Mouse (Mus musculus) heart, embryonic 13.5 days (tissue): Measurements from ENCODE around the gene Camkk1. TPM values are rescaled to one million over a fixed set of nuclear protein-coding genes. Genes with fewer than 3 reads are reported as not detected.

Source experiments
- ATAC-seq: fragments of 200-750 bp; cut with Nextera tagmentation; 2 replicates; pipeline ENCODE4 v1.8.0; 2017; ENCODE audit warnings: moderate TSS enrichment; ENCODE audit not compliant: insufficient number of reproducible peaks, low FRiP score, low TSS enrichment; ENCODE audit errors: extremely low read depth
- H3K27ac ChIP-seq: fragments of 300-500 bp; sonication (generic); replicated peaks from 2 replicates; pipeline ENCODE4 v1.5.1; 2015; ENCODE audit warnings: moderate library complexity, mild to moderate bottlenecking, inconsistent platforms
- H3K27me3 ChIP-seq: fragments of 300-500 bp; sonication (generic); replicated peaks from 2 replicates; pipeline ENCODE4 v1.6.1; 2015; ENCODE audit warnings: mild to moderate bottlenecking, inconsistent platforms
- H3K36me3 ChIP-seq: fragments of 300-500 bp; sonication (generic); 2 replicates; pipeline ENCODE4 v1.6.1; 2015; ENCODE audit warnings: mild to moderate bottlenecking, inconsistent platforms
- H3K4me1 ChIP-seq: fragments of 300-500 bp; sonication (generic); 2 replicates; pipeline ENCODE4 v1.6.1; 2015; ENCODE audit warnings: inconsistent platforms
- H3K4me2 ChIP-seq: fragments of 300-500 bp; sonication (generic); 2 replicates; pipeline ENCODE4 v1.6.1; 2015; ENCODE audit warnings: inconsistent platforms, mild to moderate bottlenecking, moderate library complexity
- H3K4me3 ChIP-seq: fragments of 300-500 bp; sonication (generic); 2 replicates; pipeline ENCODE4 v1.5.1; 2015; ENCODE audit warnings: moderate library complexity, mild to moderate bottlenecking, inconsistent platforms
- H3K9ac ChIP-seq: fragments of 300-500 bp; sonication (generic); 2 replicates; pipeline ENCODE4 v1.6.1; 2015; ENCODE audit warnings: inconsistent platforms, mild to moderate bottlenecking, moderate library complexity
- H3K9me3 ChIP-seq: fragments of 300-500 bp; sonication (generic); 2 replicates; pipeline ENCODE4 v1.6.1; 2016; ENCODE audit warnings: inconsistent platforms
- WGBS: fragments of 180-500 bp; shearing (Covaris S2); methylation state at CpG from one replicate; pipeline ENCODE4 v1.1.7; 2015; ENCODE audit warnings: mixed read lengths; 5-methylcytosine and 5-hydroxymethylcytosine counted together
- polyA plus RNA-seq: library from polyadenylated mRNA; unstranded; fragments of >200 nt; fragmentation: Nextera tagmentation; extraction: Ambion mirVana; gene quantifications from 2 replicates; pipeline ENCODE4 v1.2.1, GENCODE M21; 2015

The Camkk1 gene
- polyA plus RNA-seq, 1 experiment from 2014 or later: 2.2 TPM

- 59% methylated on average over 5 of the region's 5 CpGs for WGBS
These were observed 3.3 kb upstream of the Camkk1 start for GRCm38 (mm10) chr11:73015391-73016102.

DNA sequence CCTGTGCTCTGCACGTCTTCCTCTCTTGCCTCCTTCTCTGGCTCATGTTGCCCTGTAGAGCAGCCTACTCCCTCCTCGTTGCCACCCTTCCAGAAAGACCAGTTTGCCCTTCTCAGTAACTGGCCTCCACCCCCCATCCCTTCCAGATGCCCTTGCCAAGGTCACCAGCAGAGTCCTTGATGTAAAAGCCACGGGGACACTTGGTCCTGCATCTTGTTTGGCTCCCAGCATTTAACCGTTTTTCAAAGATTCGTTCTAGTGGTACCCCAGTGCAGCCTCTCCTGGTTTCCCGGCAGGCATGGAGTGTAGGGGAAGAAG is 2.7 kb upstream of the Camkk1 start:
- Histone ChIP-seq H3K9me3 (no peaks in the 10 kb centered on the region), H3K9ac (0 out of 2 replicates have a peak overlapping the region, but pooled peaks have one; percentile 21), H3K27me3 (peaks cover 57% of the 10 kb centered on the region), H3K4me1 (peaks cover 27% of the 10 kb centered on the region), H3K4me2 (no peak overlapping the region), H3K36me3 (no peaks in the 10 kb centered on the region), H3K4me3 (no peak overlapping the region), H3K27ac (no peak overlapping the region)
- WGBS: 61% methylated on average over 6 of the region's 6 CpGs
- no peak for ATAC-seq

More at GRCm38 (mm10) chr11:73015391-73016102, 3.3 kb upstream of the Camkk1 start:
- Histone ChIP-seq H3K4me3 (no peak overlapping the region), H3K9ac (0 out of 2 replicates have a peak overlapping the region, but pooled peaks have one; percentile 21), H3K27ac (no peak overlapping the region), H3K9me3 (no peaks in the 10 kb centered on the region), H3K4me1 (peaks cover 27% of the 10 kb centered on the region), H3K4me2 (no peak overlapping the region), H3K27me3 (peaks cover 57% of the 10 kb centered on the region), H3K36me3 (no peaks in the 10 kb centered on the region)
- ATAC-seq: no peak

- Histone ChIP-seq H3K27me3 (peaks cover 58% of the 10 kb centered on the region), H3K4me2 (peak overlapping the region; percentile 100), H3K9ac (peak overlapping the region; percentile 84), H3K36me3 (no peaks in the 10 kb centered on the region), H3K4me3 (peak overlapping the region; percentile 74), H3K9me3 (no peaks in the 10 kb centered on the region), H3K4me1 (peaks cover 36% of the 10 kb centered on the region), H3K27ac (no peak overlapping the region)
- 1% methylated on average over 46 of the region's 46 CpGs for WGBS
- ATAC-seq: peak; percentile 6; the same call in 1 of the 2 replicates
These were observed 463 bp downstream of the Camkk1 start for GRCm38 (mm10) chr11:73019147-73019795.

DNA sequence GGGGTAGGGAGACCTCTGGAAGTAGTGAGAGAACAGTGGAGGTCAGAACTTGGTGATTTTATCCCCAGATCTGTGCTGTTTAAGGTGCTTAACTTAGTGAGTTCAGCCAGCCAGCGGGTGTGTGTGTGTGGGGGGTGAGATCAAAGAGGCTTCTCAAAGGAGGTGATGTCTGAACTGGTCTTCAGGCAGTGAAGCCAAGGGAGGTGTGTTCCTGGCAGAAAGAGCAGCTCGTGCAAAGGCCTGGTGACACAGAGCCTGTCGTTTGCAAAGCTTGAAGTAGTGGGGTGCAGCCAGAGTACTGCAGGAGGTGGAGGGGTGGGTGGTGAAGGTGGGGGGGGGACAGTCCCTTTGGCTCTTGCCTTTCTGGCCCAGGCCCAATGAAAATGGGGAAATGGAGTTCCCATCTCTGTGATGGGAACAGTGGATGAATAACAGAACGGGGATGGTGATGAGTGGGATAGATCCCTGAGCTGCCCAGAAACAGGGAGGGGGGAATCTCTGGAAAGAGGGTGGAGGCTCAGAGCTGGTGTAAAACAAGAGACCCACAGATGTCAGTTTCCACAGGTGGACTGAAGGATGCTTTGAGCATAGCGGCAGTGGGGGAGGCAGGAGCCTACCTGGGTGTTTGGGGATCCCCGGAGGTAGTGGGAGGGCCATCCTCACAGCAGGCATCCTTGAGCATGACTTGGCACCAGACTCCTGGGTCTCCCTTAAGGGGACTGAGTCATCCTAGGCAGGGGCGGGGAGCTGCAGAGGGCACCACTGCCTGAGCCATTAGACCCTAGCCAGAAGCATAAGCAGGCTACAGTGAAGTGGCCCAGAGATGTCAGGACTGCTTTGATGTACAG is 2.4 kb downstream of the Camkk1 start:
- no peak overlapping the region for H3K9ac ChIP-seq
- no peaks in the 10 kb centered on the region for H3K9me3 ChIP-seq
- H3K4me1 ChIP-seq: peaks cover 38% of the 10 kb centered on the region
- H3K27me3 ChIP-seq: peaks cover 55% of the 10 kb centered on the region
- no peak for ATAC-seq
- 59% methylated on average over 7 of the region's 7 CpGs for WGBS
- no peak overlapping the region for H3K27ac ChIP-seq
- no peak overlapping the region for H3K4me3 ChIP-seq
- no peak overlapping the region for H3K4me2 ChIP-seq
- no peaks in the 10 kb centered on the region for H3K36me3 ChIP-seq

DNA sequence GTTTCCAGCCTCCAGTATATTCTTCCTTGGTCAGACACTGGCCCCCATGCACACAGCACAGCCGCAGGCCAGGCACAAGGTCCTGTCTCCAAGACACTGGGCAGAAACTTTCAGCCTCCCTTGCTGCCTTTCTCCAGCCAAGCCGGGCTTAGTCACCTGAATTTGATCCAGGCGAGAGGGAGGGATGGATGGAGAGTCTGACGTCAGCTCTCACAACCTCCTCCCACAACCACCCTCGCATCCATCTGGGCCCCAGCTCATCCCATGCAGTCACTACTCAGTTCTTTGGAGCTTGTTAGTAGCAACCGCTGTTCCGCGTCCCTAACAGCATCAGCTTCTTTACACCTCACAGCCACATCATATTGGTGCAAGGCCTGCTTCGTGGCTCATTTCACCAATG is 4.3 kb downstream of the Camkk1 start:
- Histone ChIP-seq H3K9ac (no peak overlapping the region), H3K4me1 (peaks cover 49% of the 10 kb centered on the region), H3K27me3 (peaks cover 42% of the 10 kb centered on the region), H3K36me3 (no peaks in the 10 kb centered on the region), H3K4me2 (no peak overlapping the region), H3K9me3 (no peaks in the 10 kb centered on the region), H3K4me3 (no peak overlapping the region), H3K27ac (no peak overlapping the region)
- ATAC-seq: no peak
- WGBS: 48% methylated on average over 9 of the region's 9 CpGs

GRCm38 (mm10) chr11:73023827-73024226 is 5.0 kb downstream of the Camkk1 start:
- H3K4me2 ChIP-seq: no peak overlapping the region
- H3K27ac ChIP-seq: no peak overlapping the region
- H3K4me3 ChIP-seq: no peak overlapping the region
- H3K27me3 ChIP-seq: peaks cover 37% of the 10 kb centered on the region
- ATAC-seq: no peak
- WGBS: 58% methylated on average over 4 of the region's 4 CpGs
- no peak overlapping the region for H3K9ac ChIP-seq
- no peaks in the 10 kb centered on the region for H3K9me3 ChIP-seq
- peaks cover 45% of the 10 kb centered on the region for H3K4me1 ChIP-seq
- no peaks in the 10 kb centered on the region for H3K36me3 ChIP-seq

DNA sequence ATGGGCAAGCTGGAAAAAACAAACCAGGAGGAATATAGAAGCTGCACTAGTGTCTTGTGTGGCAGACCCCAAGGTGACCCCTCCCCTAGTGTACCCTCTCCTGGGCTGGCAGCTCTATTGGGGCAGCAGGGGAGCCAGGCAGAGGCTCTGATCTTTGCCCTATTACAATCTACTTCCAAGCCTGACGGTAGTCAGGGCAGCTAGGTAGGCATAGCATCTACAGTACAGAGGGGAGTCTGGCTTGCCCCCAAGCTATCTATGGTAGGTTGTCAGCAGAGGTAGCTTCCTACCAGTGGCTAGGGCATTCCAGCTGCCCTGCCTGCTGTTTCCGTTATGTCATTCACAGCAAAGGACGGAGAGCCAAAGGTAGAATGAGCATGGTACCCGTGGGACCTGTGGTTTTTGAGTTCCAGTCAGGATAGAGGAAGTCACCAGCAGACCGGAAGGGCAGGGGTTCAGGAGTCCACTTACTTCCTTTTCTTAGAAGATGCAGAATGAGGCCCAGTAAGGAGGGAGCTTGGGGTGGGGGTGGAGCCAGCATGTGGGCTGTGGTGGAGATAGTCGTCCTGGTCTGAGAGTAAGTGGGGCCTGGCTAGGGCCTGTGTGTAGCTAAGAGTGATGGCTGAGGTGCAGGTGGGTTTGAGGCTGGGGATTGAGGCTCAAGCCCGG is 5.6 kb downstream of the Camkk1 start:
- H3K9ac ChIP-seq: peak overlapping the region; percentile 11; the same call in 1 of the 2 replicates
- no peak overlapping the region for H3K27ac ChIP-seq
- H3K4me3 ChIP-seq: no peak overlapping the region
- WGBS: 48% methylated on average over 7 of the region's 7 CpGs
- no peaks in the 10 kb centered on the region for H3K36me3 ChIP-seq
- no peak overlapping the region for H3K4me2 ChIP-seq
- H3K27me3 ChIP-seq: peaks cover 33% of the 10 kb centered on the region
- peaks cover 42% of the 10 kb centered on the region for H3K4me1 ChIP-seq
- no peak for ATAC-seq
- no peaks in the 10 kb centered on the region for H3K9me3 ChIP-seq

DNA sequence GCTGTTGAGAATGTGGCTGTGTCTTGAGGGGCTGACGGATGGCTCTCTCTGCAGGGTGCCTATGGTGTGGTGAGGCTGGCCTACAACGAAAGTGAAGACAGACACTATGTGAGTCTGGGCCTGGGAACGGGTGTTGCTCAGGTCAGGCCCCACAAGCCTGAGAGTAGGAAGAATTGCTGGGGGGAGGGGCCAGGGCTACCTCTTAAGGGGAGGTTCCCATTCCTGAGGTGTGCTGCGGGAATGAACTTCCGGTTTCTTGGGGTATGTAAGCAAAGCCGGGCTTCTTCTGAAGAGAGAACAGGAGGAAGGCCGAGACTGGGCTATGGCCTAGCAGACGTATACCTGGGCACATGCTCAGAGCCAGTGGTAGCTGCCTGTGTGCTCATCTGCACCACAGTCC is 8.2 kb downstream of the Camkk1 start:
- Histone ChIP-seq H3K4me2 (no peak overlapping the region), H3K4me1 (peaks cover 45% of the 10 kb centered on the region), H3K27ac (no peak overlapping the region), H3K4me3 (no peak overlapping the region), H3K9me3 (no peaks in the 10 kb centered on the region), H3K9ac (peak overlapping the region; percentile 30; the same call in 1 of the 2 replicates), H3K36me3 (no peaks in the 10 kb centered on the region), H3K27me3 (peaks cover 10% of the 10 kb centered on the region)
- no peak for ATAC-seq
- 44% methylated on average over 8 of the region's 8 CpGs for WGBS

- Histone ChIP-seq H3K27ac (peak overlapping the region; percentile 25; the same call in 1 of the 2 replicates), H3K9me3 (no peaks in the 10 kb centered on the region), H3K4me3 (peak overlapping the region; percentile 43), H3K36me3 (no peaks in the 10 kb centered on the region), H3K4me1 (peaks cover 22% of the 10 kb centered on the region), H3K27me3 (peaks cover 11% of the 10 kb centered on the region; the same call in 1 of the 2 replicates), H3K4me2 (peak overlapping the region; percentile 76), H3K9ac (peak overlapping the region; percentile 76)
- WGBS: 21% methylated on average over 20 of the region's 20 CpGs
- ATAC-seq: peak; percentile 74
These were observed 12.2 kb downstream of the Camkk1 start for GRCm38 (mm10) chr11:73030821-73031498.

DNA sequence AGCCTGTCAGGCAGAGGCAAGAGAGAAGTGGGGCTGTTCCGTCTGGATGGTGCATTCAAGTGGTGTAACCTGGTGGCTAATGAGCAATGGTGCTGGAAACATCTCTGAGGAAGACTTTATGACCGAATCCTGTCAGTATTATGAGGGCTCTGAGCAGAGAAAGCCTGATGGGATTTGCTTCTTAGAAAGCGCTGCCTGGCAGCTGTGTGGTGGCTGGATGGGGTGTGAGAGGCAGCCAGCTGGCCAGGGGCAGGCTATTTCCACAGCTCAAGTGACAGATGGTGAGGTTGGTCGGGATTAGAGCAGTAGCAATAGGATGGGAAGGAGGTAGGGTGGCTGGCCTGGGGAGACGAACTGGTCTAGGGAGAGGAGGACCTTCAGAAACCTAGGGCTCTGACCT is 12.7 kb downstream of the Camkk1 start:
- no peaks in the 10 kb centered on the region for H3K36me3 ChIP-seq
- 70% methylated on average over 5 of the region's 5 CpGs for WGBS
- peak overlapping the region; percentile 76; the same call in 1 of the 2 replicates for H3K9ac ChIP-seq
- no peak overlapping the region for H3K27ac ChIP-seq
- no peaks in the 10 kb centered on the region for H3K9me3 ChIP-seq
- peaks cover 8% of the 10 kb centered on the region; the same call in 1 of the 2 replicates for H3K27me3 ChIP-seq
- ATAC-seq: no peak
- no peak overlapping the region for H3K4me3 ChIP-seq
- peak overlapping the region; percentile 76 for H3K4me2 ChIP-seq
- peaks cover 24% of the 10 kb centered on the region for H3K4me1 ChIP-seq
